Mouse (Mus musculus) lung, postnatal 0 days (tissue): Measurements from ENCODE around the gene Slain2.

Experiments used
- CTCF ChIP-seq: IDR thresholded peaks from 2 replicates; pipeline ENCODE4 v1.5.1; 2016; ENCODE audit warnings: antibody characterized with exemption, mild to moderate bottlenecking
- EP300 ChIP-seq: IDR thresholded peaks from 2 replicates; pipeline ENCODE4 v1.6.1; 2016; ENCODE audit warnings: antibody characterized with exemption, mild to moderate bottlenecking, control low read depth

GRCm38 (mm10) chr5:72883706-72884105 lies 30.4 kb upstream of the Slain2 start:
- no peak for TF ChIP-seq CTCF
- TF ChIP-seq EP300, result no peak
